Mouse (Mus musculus): ENCODE data around the gene Wdr62. TPM values are rescaled to one million over a fixed set of nuclear protein-coding genes. Genes with fewer than 3 reads are reported as not detected.

The Wdr62 gene
- polyA plus RNA-seq, 1 experiment from 2014 or later = 18.0 TPM

- 94% methylated on average over 5 of the region's 5 CpGs for WGBS
- Histone ChIP-seq H3K4me1 (peaks cover 39% of the 10 kb centered on the region), H3K4me3 (peak overlapping the region; percentile 7; the same call in 1 of the 2 replicates), H3K27ac (replicated peaks) (no peak overlapping the region), H3K9me3 (replicated peaks) (no peaks in the 10 kb centered on the region), H3K36me3 (peaks cover 67% of the 10 kb centered on the region), H3K27me3 (ENCODE audit: low read depth, poor library complexity, severe bottlenecking) (no peaks in the 10 kb centered on the region)
- DNase-seq (ENCODE audit: low spot score) = no peak
Measured at GRCm38 (mm10) chr7:30294296-30294695, 14.1 kb upstream of the Wdr62 start.

DNA sequence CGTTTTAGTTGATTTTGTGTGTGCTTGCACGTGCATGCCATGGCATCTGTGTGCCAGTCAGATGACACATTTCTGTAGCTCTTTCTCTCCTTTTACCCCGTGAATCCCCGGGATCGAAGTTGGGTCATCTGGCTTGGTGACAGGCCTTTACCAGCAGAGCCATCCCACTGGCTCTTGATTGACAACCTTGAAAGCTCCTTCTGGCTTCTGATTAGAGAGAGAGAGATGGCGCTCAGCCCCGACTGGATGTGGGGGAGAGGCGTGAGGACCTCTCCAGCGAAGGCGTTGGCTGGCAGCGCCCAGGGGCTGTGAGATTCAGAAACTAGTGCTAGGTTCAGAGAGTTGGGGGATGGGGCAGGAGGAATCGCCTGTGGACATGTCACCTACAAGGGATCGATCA lies 13.6 kb upstream of the Wdr62 start:
- peaks cover 42% of the 10 kb centered on the region for H3K4me1 ChIP-seq
- peak overlapping the region; percentile 7; the same call in 1 of the 2 replicates for H3K4me3 ChIP-seq
- 87% methylated on average over 13 of the region's 13 CpGs for WGBS
- no peaks in the 10 kb centered on the region; the same call in 1 of the 2 replicates for H3K27me3 ChIP-seq (ENCODE audit: low read depth, poor library complexity, severe bottlenecking)
- H3K27ac ChIP-seq (replicated peaks) = no peak overlapping the region
- no peaks in the 10 kb centered on the region for H3K9me3 ChIP-seq (replicated peaks)
- H3K36me3 ChIP-seq = peaks cover 62% of the 10 kb centered on the region
- no peak for DNase-seq (ENCODE audit: low spot score)

DNA sequence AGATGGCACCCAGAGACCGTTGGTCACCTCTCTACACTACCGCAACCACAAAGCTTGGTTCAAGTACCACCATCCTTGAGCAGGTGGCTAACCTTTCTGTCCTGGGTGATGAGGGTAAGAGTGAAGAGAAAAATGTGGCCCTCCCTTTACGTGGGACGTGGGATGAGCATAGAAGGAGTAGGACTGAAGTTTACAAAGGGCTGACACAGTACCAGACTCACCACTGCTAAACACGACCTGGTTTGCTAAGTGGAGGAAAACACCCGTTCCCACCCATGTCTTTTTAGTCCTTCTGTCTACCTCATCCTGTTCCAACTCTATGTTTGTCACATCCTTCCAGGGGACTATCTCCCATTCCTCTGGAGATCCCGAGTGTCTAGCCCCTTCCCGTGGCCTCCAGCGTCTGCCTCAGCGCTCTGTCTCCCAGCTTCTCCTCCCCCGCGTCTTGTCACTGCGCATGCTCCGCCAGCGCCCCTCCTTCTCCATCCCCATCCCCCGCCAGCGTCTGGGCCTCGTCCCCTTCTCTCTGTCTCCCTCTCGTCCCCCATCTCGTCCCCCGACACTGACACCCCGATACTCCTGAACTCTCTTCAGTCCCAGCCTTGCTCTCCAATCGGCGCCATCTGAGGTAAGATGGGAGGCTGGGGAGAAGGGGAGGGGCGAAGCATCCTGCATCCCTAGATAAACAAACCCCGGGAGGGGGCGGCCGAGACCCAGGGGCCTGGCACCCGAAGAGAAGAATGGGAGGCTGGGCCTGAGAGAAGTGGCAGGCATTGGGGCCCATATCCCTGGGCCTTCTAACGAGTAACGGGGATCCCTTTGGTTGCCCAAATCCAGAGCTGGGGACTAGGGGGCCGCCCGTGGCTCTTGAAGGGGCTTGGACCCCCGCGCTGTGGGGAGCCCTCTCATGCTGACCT lies 11.3 kb upstream of the Wdr62 start, which contains the start of gene Clip3:
TSS of gene Clip3 (plus strand) at position 514 of the 917 bp plus-strand sequence.
- peak; percentile 86 for DNase-seq (ENCODE audit: low spot score)
- Histone ChIP-seq H3K36me3 (peaks cover 38% of the 10 kb centered on the region), H3K27ac (replicated peaks) (peak within 1 kb of the TSS; percentile 95), H3K27me3 (ENCODE audit: low read depth, poor library complexity, severe bottlenecking) (no peaks in the 10 kb centered on the region; the same call in 1 of the 2 replicates), H3K4me1 (peaks cover 47% of the 10 kb centered on the region), H3K9me3 (replicated peaks) (no peaks in the 10 kb centered on the region), H3K4me3 (peak within 1 kb of the TSS; percentile 92)
- 8% methylated on average over 35 of the region's 35 CpGs for WGBS

DNA sequence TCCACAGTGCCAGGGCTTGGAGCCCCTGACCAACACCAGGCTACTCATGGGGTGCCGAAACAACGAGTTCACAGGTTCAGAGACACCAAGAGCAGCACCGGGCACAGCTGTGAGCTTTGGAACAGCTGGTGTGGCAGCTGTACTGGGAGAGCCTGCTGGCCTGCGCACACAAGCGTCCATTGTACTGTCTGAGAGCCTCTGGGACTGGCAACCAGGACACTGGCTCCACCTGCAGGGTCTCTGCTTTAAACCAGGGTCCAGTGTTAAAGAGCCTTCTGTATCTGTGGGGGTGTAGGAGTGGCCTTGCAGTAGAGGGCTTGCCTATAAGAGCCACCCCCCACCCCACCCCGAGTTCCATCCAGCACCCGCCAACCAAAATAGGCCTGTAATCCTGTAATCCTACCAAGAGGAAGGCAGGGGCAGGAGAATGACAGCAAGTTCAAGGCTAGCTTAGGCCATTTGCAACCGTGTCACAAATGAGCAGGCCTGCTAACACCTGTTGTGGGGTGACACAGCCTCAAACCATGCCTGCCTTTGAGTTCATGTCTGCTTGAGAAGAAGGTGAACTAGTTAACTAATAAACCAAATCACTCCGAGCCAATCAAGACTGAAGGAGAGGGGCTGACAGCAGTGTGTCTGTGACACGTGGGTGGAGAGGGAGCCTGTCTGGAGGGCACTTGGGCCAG lies 9.6 kb upstream of the Wdr62 start:
- H3K4me1 ChIP-seq = peaks cover 47% of the 10 kb centered on the region
- no peaks in the 10 kb centered on the region for H3K9me3 ChIP-seq (replicated peaks)
- peaks cover 22% of the 10 kb centered on the region for H3K36me3 ChIP-seq
- H3K27ac ChIP-seq (replicated peaks) = peak overlapping the region; percentile 24
- H3K27me3 ChIP-seq (ENCODE audit: low read depth, poor library complexity, severe bottlenecking) = no peaks in the 10 kb centered on the region; the same call in 1 of the 2 replicates
- H3K4me3 ChIP-seq = no peak overlapping the region
- 61% methylated on average over 10 of the region's 10 CpGs for WGBS
- DNase-seq (ENCODE audit: low spot score) = peak; percentile 28

GRCm38 (mm10) chr7:30289071-30289713 lies 9.0 kb upstream of the Wdr62 start:
- WGBS = 71% methylated on average over 7 of the region's 7 CpGs
- Histone ChIP-seq H3K27ac (replicated peaks) (peak overlapping the region; percentile 24), H3K4me3 (no peak overlapping the region), H3K9me3 (replicated peaks) (no peaks in the 10 kb centered on the region), H3K4me1 (peaks cover 45% of the 10 kb centered on the region), H3K27me3 (ENCODE audit: low read depth, poor library complexity, severe bottlenecking) (no peaks in the 10 kb centered on the region; the same call in 1 of the 2 replicates), H3K36me3 (peaks cover 16% of the 10 kb centered on the region)
- no peak for DNase-seq (ENCODE audit: low spot score)

GRCm38 (mm10) chr7:30288046-30288445 lies 7.8 kb upstream of the Wdr62 start:
- 74% methylated on average over 6 of the region's 6 CpGs for WGBS
- DNase-seq (ENCODE audit: low spot score) = no peak
- Histone ChIP-seq H3K4me1 (peaks cover 36% of the 10 kb centered on the region), H3K4me3 (no peak overlapping the region), H3K9me3 (replicated peaks) (no peaks in the 10 kb centered on the region), H3K27me3 (ENCODE audit: low read depth, poor library complexity, severe bottlenecking) (no peaks in the 10 kb centered on the region; the same call in 1 of the 2 replicates), H3K27ac (replicated peaks) (no peak overlapping the region), H3K36me3 (peaks cover 6% of the 10 kb centered on the region)

DNA sequence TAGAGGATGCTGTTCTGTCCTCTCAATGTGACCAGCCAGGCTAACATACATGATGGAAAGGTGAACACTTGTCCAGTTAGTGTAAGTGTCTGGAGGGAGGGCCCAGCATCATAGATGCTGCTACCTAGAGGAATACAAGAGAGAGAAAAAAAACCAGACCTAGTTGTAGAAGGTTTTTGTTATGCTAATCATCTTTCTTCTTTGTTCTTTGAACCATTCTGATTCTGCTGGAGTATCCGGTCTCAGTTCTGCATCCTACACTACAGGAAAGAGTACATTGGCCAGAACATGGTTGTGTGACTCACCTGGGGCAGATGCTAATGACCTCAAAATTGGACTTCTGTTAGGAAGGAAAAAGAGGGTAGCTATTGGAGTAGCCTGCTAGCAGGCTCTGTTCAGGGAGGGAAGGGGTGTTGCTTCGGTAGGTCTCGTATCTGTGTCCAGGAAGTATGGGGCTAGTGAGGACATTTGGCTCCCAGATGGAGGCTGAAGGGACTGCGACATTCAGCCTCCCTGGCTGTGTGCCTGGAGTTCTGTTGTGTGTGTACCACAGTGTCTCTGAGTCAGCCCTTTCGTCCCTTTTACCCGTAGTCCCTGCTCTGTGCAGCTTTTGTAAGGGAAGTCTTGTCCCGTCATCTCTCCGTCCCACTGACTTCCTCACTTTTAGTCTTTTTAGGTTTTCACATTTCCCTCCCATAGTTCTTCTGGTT lies 6.6 kb upstream of the Wdr62 start:
- Histone ChIP-seq H3K36me3 (no peaks in the 10 kb centered on the region), H3K9me3 (replicated peaks) (no peaks in the 10 kb centered on the region), H3K27me3 (ENCODE audit: low read depth, poor library complexity, severe bottlenecking) (no peaks in the 10 kb centered on the region; the same call in 1 of the 2 replicates), H3K4me1 (peaks cover 25% of the 10 kb centered on the region), H3K27ac (replicated peaks) (no peak overlapping the region), H3K4me3 (no peak overlapping the region)
- 75% methylated on average over 8 of the region's 8 CpGs for WGBS
- no peak for DNase-seq (ENCODE audit: low spot score)

DNA sequence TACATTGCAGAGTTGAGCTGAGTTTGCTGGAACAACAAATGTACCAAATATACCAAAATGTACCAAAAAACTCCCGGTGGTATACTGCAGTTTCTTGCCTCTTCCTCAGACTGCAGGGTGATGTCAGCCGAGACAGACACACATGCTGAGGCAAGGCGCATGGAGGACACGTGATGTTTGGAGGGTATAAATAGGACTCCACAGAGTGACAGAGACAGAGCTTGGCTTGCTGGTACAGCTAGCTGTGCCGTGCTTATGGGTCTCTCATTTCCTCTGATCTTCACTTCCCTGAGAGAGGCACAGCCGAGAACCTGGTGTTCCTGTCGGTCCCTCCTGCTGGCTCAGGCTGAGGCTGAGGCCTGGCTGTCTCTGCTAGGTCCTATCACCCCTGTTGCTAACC lies 2.5 kb upstream of the Wdr62 start:
- DNase-seq (ENCODE audit: low spot score) = no peak
- WGBS = 81% methylated on average over 7 of the region's 7 CpGs

GRCm38 (mm10) chr7:30281522-30281921 lies 1.3 kb upstream of the Wdr62 start:
- 89% methylated on average over 4 of the region's 4 CpGs for WGBS
- no peak overlapping the region for H3K27ac ChIP-seq (replicated peaks)
- peak overlapping the region; percentile 80; the same call in 1 of the 2 replicates for H3K4me3 ChIP-seq
- H3K9me3 ChIP-seq (replicated peaks) = no peaks in the 10 kb centered on the region
- H3K4me1 ChIP-seq = peaks cover 22% of the 10 kb centered on the region
- no peaks in the 10 kb centered on the region for H3K27me3 ChIP-seq (ENCODE audit: low read depth, poor library complexity, severe bottlenecking)
- DNase-seq (ENCODE audit: low spot score) = no peak
- H3K36me3 ChIP-seq = no peaks in the 10 kb centered on the region

More for the DNA sequence above, 2.5 kb upstream of the Wdr62 start:
- Histone ChIP-seq H3K4me1 (peaks cover 26% of the 10 kb centered on the region), H3K27me3 (ENCODE audit: low read depth, poor library complexity, severe bottlenecking) (no peaks in the 10 kb centered on the region), H3K36me3 (no peaks in the 10 kb centered on the region), H3K9me3 (replicated peaks) (no peaks in the 10 kb centered on the region), H3K4me3 (no peak overlapping the region), H3K27ac (replicated peaks) (no peak overlapping the region)

GRCm38 (mm10) chr7:30280670-30281138 lies 485 bp upstream of the Wdr62 start:
- no peaks in the 10 kb centered on the region for H3K27me3 ChIP-seq (ENCODE audit: low read depth, poor library complexity, severe bottlenecking)
- H3K9me3 ChIP-seq (replicated peaks) = no peaks in the 10 kb centered on the region
- H3K4me3 ChIP-seq = peak overlapping the region; percentile 80
- peak overlapping the region; percentile 90 for H3K27ac ChIP-seq (replicated peaks)
- no peaks in the 10 kb centered on the region for H3K36me3 ChIP-seq
- under 1% methylated on average over 20 of the region's 20 CpGs for WGBS
- peaks cover 22% of the 10 kb centered on the region for H3K4me1 ChIP-seq
- DNase-seq (ENCODE audit: low spot score) = peak; percentile 82

DNA sequence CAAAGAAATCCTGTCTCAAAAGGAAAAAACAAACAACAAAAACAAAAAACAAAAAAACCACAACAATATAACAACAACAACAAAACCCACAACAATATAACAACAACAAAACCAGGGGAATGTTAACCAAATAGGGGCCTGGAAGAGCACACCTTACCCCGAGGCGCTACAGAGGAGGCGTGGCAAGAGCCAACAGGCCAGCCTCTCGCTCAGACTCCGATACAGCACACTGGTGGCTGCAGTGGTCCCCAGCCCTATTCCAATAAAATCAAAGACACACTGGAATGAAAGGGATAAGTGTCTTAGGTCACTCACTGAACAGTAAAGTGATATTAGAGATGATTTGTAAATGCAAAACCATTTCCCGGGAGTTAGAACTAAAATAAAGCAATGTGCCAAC lies 683 bp downstream of the Wdr62 start:
- DNase-seq (ENCODE audit: low spot score) = peak; percentile 23
- H3K4me1 ChIP-seq = peaks cover 22% of the 10 kb centered on the region
- H3K27me3 ChIP-seq (ENCODE audit: low read depth, poor library complexity, severe bottlenecking) = no peaks in the 10 kb centered on the region
- peak overlapping the region; percentile 90 for H3K27ac ChIP-seq (replicated peaks)
- no peaks in the 10 kb centered on the region for H3K36me3 ChIP-seq
- 0% methylated on average over 6 of the region's 6 CpGs for WGBS
- H3K4me3 ChIP-seq = peak overlapping the region; percentile 80
- H3K9me3 ChIP-seq (replicated peaks) = no peaks in the 10 kb centered on the region

GRCm38 (mm10) chr7:30278911-30279310 lies 1.3 kb downstream of the Wdr62 start:
- Histone ChIP-seq H3K4me3 (peak overlapping the region; percentile 80; the same call in 1 of the 2 replicates), H3K27me3 (ENCODE audit: low read depth, poor library complexity, severe bottlenecking) (no peaks in the 10 kb centered on the region), H3K9me3 (replicated peaks) (no peaks in the 10 kb centered on the region), H3K36me3 (peaks cover 1% of the 10 kb centered on the region; the same call in 1 of the 2 replicates), H3K27ac (replicated peaks) (no peak overlapping the region), H3K4me1 (peaks cover 22% of the 10 kb centered on the region)
- 54% methylated on average over 2 of the region's 2 CpGs for WGBS
- DNase-seq (ENCODE audit: low spot score) = no peak
